Mouse (Mus musculus) brain, embryonic 14.5 days (tissue): Measurements from ENCODE around the gene Kcnh1.

Source experiments
- CTCF ChIP-seq: fragments of 200-500 bp; IDR thresholded peaks from 2 replicates; pipeline ENCODE4 v1.5.1; 2012; ENCODE audit warnings: inconsistent platforms, mild to moderate bottlenecking, moderate library complexity, borderline replicate concordance; ENCODE audit not compliant: insufficient read depth, insufficient read length; ENCODE audit errors: extremely low read depth
- POLR2A ChIP-seq: fragments of 200-500 bp; IDR thresholded peaks from 2 replicates; pipeline ENCODE4 v1.6.1; 2012; ENCODE audit warnings: mild to moderate bottlenecking, inconsistent platforms, borderline replicate concordance; ENCODE audit not compliant: poor library complexity, insufficient read depth, insufficient read length, severe bottlenecking; ENCODE audit errors: extremely low read depth

- TF ChIP-seq CTCF (no peak), POLR2A (no peak)
Observed at GRCm38 (mm10) chr1:192415813-192416212, 225.2 kb downstream of the Kcnh1 start.
